Mouse (Mus musculus) left cerebral cortex, postnatal 4 days (tissue): Measurements from ENCODE around the gene Ccdc180. TPM values are rescaled to one million over a fixed set of nuclear protein-coding genes. Genes with fewer than 3 reads are reported as not detected.

Experiments
- DNase-seq: peaks from one replicate; pipeline ENCODE4 v3.0.0-alpha.2; 2022
- intact Hi-C: fragments of 180-260 bp; cut with DNase I; formaldehyde crosslinking; loops from one replicate; pipeline ENCODE4 v1.15.1; 2025
- total RNA-seq, 2 experiments: library from RNA; stranded (reverse); gene quantifications; 2 replicates each; pipeline ENCODE4 v1.2.3; 2021

Gene Ccdc180
- total RNA-seq, 2 experiments from 2014 or later = 0.28 to 0.79 TPM

DNA sequence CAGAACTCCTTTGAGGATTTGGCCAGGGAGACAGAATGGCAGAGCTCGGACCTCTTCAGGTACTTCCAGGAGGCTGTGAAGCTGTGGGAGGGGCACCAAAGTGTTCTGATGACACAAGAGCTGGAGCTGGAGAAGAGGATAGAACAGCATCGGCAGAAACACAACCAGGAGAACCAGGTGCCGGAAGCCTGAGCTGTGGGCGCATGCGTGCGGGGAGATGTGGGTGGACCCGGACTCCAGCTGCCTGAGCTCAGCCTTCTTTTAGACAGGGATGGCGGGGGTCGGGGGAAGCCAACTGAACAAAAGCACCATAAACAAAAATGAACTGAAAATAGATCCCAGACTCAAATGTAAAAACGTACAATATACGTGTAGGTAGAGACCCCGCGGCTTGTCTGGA, 19.2 kb downstream of the Ccdc180 start:
- no peak for DNase-seq
- intact Hi-C loops = no loop called here

DNA sequence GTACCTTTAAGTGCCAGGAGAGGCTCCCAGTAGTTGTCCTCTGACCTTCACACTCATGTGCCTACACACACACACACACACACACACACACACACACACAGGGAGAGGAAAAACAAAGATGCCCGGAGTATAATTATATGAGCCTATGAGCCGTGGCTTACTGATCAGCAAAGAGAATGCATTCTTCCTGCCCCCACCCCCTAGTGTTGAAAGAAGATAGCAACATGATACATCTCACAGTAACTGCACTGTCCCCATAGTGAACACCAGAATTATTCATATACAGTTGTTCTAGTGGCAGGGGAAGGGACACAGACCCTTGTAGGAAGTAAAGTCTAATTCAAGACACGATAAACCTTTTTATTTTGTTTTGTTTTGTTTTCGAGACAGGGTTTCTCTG, 19.8 kb downstream of the Ccdc180 start:
- intact Hi-C loops = no loop called here
- no peak for DNase-seq

DNA sequence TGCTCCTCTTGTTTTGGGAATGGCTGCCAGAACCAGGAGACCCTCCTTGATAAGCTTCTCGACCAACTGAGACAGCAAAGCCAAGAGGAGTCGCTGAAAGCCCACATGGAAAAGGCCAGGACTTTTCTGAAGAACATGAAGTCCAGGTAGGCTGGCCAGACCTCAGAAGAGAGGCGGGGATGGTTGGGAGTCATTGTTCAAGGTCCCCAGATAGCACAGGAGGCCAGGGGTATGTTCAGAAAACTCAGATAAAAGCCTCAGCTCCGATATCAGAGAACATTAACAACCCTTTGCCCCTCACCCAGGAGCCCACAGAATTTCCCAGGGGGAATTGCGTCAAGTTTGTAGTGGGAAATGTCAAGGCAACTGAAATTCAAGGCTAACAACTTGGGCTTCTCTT, 21.2 kb downstream of the Ccdc180 start:
- no peak for DNase-seq
- intact Hi-C loops = no loop called here

DNA sequence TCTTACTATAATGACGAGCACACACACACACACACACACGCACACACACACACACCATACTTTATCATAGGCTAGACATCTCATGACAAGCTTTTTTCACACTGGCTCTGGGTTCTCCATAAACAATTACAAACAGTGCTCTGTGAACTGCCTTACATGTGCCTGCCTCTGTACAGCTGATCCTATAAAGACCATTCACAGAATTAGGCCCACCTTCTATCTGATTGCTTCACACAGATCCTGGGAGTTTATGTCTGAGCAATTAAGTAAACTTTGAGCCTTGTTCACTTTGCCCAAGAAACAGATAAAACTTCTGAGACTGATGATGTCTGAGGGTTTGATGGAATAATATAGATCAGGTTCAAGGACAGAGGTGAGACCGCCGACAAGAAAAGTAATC, 21.8 kb downstream of the Ccdc180 start:
- no peak for DNase-seq
- intact Hi-C loops = no loop called here

DNA sequence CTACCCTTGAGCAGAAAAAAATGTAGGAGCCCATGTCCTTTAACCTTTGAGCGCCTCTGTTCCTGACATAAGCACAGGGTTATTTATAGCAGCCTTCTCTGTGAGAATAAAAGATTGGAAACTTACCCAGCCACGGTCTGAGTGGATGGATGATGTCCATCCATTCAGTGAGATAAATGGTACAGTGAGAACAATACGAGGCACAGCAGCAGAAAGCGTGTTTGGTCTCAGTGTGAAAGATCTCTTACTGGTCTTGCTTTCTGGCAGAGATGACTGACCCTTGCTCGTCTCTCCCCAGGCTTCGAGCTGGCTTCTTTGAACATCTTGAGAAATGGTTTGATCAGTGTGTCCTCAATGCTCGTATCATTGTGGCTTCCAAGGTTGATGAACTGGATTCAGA, 27.0 kb downstream of the Ccdc180 start:
- intact Hi-C loops = no loop called here

DNA sequence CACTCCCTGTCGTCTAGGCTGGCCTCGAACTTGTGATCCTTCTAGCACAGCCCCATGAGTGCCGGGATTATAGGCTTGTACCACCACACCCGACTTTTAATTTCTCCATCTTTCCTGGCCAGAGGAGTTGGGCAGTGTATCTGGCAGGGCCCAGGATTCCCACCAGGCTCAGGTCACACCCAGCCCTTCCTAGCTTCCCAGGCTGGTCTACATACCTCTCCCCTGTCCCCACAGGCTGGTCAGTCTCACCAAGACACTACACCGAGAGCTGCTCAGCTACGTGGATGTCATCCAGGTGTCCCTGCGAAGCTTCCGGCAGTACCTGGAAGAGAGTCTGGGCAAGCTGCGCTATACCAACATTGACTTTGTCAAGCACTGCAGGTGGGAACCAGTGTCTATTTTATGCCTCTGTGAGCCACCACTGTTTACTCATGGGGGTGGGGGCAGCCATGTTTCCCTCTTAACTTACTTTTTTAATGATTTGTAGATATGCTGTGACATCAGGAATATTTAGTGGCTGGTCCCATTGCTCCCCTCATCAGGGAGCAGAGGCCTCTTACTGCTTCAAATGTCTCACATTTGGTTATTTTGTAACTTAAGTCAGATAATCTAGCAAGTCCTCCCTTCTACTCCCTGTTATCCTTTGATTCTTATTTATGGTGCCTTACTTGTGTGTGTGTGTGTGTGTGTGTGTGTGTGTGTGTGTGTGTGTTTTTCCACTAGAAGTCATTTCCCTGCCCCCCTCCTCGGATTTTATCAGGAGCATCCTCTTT, 31.7 kb downstream of the Ccdc180 start:
- no peak for DNase-seq
- intact Hi-C loops = no loop called here

More for the DNA sequence above, 27.0 kb downstream of the Ccdc180 start:
- no peak for DNase-seq

DNA sequence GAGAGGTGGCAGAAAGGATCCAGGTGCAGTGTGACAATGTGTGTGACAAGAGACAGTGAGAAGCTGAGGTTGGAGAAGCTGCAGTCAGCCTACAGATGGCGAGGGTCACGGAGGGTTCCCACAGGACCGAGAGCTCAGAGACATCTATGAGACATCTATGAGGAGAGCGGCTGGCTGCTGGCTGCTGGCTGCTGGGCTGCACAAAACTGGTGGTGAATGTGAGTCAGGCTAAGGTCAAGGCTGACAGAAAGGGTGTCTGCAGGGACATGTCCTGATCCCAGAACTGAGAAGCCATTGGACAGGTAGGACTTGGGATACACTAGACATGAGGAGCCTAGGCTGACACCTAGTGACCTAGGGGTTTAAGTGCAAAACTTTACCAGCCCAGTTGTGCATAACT, 33.9 kb downstream of the Ccdc180 start:
- intact Hi-C loops = no loop called here
- no peak for DNase-seq

DNA sequence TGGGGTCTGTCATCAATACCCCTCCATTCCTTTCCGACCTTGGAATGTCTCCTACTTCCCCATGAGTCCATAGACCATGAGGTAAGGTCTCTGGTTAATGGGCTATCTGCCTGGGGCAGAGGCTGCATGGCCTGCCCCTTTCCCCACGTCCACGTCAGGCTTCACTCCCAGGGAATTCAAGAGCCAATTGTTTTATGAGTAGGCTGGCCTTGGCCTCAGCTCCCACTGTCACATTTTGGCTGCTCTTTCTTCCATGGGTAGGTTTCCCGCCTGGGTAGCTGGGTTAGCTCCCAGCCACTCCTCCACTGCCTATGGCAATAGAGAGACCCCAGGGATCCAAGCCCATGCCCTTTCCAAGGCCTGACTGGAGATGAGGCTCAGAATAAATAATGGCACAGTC, 38.5 kb downstream of the Ccdc180 start:
- DNase-seq = no peak
- intact Hi-C loops = no loop called here

DNA sequence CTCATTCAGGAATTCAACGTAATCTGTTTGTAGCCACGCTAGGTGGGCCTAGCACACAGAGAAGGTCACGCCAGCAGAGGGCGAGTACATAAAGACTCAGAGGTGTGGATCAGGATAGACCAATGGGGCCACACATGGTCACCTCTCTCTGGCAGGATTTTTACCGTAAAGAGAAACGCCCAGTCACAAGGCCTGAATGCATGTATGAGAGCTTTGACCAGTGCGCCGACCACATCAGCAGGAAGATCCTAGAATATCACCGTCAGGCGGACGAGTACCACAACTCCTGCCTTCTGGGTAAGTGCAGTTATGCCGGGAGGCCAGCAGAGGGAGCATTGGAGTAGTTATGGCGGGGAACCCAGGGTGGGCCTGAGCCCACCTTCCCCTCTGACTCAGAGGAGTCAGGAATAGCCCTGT, 51.5 kb downstream of the Ccdc180 start:
- DNase-seq = peak; percentile 77
- intact Hi-C loops = loop anchor here (2.0 kb wide), 1 partner anchor 15 kb away; no protein-coding TSS in a partner anchor

DNA sequence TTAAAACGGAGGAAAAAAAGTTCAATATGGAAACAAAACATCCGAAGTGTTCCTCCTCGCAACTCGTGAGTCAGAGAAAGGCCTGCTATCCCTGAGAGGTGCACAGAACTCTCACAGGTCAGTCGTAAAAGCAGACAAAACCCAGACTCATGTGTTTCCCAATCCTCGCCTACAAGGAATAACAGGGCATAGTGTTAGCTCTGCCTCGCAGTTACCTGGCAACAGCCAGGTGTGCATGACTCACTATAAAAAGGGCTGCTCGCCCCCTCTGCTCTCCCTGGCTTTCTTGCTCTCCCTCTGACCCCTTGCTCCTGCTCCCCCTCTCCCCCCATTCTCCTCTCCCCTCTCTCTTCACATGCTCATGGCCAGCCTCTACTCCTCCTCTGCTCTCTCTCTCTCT, 57.6 kb downstream of the Ccdc180 start:
- intact Hi-C loops = no loop called here
- DNase-seq = no peak

DNA sequence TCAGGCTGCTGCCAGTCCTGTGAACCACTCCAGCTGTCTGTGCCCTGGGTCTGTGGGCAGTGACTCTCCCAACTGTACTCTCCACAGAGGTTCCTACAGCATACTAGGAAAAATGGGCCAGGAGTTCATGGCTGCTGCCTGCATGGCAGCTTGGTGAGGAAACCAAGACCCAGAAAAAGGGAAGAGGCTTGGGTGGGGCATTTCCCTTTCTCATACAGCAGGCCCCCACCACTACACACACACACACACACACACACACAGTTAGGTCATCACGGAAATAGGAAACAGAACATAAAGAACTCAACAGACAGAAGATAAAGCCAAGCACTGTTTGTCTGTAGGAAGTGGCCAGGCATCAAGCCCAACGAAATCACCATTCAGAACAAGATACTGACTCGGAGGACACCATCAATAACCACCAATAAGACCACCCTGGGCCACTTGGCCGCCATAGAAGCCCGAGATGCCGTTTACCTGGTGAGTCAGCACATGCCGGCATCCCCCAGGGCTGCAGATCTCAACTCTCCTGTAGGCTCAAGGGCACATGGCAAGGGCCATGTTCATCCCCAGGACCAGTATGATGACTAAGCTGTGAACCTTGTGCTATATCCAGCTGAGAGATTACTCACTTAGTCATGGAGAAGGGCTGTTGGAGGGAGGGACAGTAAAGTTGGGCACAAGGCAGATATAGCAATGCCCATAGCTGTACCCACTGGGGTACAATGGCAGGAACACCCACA, 59.2 kb downstream of the Ccdc180 start:
- intact Hi-C loops = no loop called here

DNA sequence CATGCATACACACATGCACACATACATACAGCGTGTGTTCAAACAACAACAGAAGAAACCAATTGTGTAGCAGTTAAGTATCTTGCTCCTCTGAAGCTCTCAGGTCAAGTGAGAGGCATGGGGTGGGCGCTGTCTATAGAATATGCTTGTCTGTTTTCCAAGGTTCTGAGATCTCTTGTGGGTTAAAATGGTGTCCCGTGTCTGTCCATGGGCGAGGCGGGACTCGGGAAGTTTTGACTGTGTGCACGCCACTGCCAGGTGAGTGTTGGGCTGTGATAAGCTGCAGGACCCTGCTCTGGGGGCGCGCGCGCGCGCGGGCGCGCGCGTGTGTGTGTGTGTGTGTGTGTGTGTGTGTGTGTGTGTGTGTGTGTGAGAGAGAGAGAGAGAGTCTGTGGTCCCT, 61.7 kb downstream of the Ccdc180 start:
- DNase-seq = no peak
- intact Hi-C loops = no loop called here

More for the DNA sequence above, 59.2 kb downstream of the Ccdc180 start:
- DNase-seq = no peak

DNA sequence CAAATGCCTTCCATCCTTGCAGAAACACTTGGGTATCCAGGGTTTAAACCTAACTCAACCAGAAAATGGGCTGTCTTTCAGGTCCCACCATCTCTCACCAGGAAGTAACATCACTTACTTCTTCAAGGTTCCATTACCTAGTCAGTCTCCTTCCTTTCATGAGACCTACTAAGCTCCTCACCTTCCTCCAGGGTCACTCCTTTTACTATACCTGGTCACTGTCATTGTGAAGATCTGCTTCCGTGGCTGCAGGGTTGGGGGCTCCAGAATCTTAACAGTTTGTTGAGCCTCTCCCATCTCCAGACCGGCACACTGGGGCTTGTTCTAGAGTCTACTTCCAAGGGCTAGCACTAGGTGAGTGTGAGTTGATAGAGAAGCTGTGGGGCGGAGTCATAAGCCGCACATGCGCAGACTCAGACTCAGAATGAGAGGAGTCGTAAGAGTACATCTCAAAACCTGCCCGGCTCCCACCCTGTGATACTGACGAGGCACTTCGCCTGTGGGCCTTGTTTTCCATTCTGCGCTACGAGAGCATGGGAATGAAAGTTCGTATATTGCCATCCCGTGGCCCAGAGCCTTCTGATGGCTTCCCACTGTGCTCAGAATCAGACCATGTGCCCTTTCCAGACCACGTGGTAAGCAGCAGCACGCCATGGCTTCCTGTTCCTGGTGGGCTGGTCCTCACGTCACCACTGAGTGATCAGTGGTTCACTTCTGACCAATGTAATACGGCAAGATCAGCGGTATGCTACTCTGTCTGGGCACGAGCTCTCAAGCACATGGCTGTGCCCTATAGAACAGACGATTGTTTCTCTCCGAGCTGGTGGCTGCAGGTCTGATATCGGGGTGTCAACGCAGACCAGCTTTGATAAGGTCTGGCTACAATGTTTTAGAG, 63.2 kb downstream of the Ccdc180 start:
- intact Hi-C loops = no loop called here
- DNase-seq = no peak

DNA sequence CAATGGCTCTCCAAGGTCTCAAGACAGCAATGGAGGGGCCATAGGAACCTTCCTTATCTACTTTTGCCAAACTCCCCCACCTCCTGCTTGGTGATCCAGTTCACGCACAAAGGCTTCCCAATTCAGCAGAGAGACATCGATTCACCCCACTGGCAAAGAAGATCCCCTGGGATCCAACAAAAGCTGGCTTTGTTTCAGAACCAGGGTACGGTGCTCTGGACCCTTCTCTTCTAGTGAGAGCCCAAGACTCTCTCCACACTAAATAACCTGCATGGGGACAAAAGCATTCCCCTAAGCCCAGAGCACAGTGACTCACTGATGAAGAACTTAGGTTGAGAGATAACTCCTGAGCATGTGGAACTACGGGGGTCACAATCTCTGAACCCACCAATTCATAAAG, 65.1 kb downstream of the Ccdc180 start:
- intact Hi-C loops = no loop called here
- DNase-seq = no peak

DNA sequence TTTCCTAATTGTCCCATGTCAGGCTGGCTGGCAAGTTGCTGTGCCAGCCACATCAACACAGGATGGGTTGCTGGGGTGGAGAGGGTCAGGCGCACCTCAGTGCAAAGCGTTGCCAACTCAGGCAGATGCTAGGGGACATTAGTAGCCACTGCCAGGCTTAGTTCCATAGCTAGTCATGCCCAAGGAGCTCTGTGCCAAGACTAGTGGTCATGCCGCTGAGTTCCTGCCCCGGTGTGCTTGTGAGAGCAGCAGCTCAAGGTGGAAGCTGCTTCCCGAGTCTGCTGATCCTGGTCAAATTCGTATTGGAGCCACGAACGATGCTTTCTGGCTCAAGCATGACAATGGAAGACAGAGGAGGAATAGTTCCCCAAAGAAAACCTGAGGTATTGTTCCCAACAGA, 66.0 kb downstream of the Ccdc180 start:
- no peak for DNase-seq
- intact Hi-C loops = loop anchor here (2.0 kb wide), 1 partner anchor 13 kb away; no protein-coding TSS in a partner anchor

DNA sequence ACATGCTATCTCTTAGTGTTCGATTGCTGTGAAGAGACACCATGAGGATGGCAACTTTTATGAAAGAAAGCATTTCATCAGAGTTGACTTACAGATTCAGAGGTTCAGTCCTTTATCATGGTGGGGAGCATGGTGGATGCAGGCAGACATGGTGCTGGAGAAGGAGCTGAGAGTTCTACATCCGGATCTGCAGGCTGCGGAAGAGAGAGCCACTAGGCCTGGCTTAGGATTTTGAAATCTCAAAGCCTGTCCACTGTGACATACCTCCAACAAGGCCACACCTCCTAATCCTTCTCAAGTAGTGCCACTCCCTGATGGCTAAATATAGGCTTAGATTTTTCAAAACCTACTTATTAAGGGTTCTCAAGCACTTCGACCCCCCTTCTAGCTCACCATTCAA, 66.6 kb downstream of the Ccdc180 start:
- no peak for DNase-seq
- intact Hi-C loops = loop anchor here (2.0 kb wide), 1 partner anchor 14 kb away; no protein-coding TSS in a partner anchor

DNA sequence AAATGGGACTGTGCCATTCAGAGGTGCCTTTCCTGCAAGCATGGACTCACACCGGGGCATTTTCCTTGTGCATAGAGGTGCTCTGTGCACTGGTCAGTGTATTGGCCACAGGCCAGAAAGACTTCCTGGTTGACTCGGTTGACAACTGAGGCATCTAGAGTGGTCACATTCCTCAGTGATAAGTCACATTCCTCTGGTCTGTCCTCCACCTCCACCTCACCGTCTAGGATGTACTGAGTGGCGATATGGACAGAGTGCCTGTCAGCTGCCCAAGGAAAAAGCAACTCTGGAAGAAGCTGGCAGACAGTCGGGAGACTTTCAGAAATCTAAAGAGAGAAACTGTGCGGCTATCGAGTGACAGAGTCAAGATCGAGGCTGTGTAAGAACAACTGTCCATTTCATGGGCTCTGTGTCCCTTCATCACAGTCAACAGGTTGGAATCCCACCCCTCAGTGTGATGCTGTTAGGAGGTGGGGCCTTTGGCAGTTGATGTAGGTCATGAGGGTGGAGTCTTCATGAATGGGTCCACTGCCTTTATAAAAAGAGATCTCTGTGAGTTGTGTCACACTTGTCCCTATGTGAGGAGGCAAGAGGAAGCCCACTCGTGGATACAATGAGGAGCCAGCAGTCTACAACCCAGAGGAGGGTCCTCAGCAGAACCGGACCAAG, 74.8 kb downstream of the Ccdc180 start, which contains the start of gene Tdrd7:
TSS of gene Tdrd7 (plus strand) at position 564 of the 669 bp plus-strand sequence.
- intact Hi-C loops = no loop called here
- no peak for DNase-seq

DNA sequence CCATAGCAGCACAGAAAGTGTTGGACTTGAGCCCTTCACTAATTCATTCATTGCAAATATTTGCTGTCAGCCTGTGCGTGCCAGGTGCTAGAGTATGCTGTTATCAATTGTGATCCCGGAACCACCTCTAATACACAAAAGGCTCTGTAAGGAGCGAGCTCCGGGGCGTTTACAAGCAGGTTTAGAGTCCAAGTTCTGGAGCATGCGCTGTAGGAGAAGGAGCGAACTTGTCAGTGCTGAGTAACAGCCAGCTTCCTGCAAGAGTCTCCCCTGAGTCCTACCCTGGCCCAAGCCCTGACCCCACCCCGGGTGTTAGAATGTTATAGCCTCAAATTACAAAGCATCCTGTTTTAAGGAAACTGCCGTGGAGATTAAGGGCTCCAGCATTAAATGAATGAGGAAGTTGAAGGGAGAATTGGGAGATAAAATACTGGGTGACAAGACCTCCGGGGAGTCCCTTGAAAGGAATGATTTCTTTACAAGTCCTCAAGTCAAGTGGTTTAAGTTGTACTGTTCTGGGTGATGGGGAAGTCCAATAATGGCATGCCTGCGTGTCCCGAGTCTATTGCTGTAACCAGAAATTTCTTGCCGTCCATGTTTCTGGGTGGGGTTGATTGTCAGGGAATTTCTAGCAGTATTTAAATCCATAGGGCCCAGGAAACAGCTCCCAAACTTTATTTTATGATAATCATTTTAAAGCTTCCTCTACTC, 75.8 kb downstream of the Ccdc180 start:
- intact Hi-C loops = no loop called here
- DNase-seq = no peak

DNA sequence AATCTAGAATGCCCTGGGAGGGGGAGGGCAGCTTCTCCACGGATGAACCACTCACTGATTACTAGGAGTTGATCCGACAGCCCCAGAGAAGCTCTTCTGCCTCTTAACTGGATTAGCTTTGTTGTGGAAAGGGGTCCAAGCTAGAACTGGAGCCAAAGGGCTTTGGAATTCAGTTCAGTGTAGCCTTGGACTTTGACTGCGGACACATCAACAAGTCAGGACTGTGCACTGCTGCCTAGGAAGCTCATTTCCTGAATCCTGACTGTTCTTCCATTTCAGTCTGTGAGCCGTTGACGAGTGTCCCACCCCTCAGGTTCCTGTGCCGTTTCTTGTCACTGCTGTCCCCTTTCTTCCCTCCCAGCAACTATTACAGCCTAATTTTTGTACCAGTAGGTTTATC, 76.6 kb downstream of the Ccdc180 start:
- intact Hi-C loops = no loop called here

More for the DNA sequence above, 76.6 kb downstream of the Ccdc180 start:
- no peak for DNase-seq
